Mouse (Mus musculus): ENCODE measurements around the gene Anapc15-ps. TPM values are rescaled to one million over a fixed set of nuclear protein-coding genes. Genes with fewer than 3 reads are reported as not detected.

The Anapc15-ps gene
- total RNA-seq, 2 experiments from 2014 or later, result not detected

DNA sequence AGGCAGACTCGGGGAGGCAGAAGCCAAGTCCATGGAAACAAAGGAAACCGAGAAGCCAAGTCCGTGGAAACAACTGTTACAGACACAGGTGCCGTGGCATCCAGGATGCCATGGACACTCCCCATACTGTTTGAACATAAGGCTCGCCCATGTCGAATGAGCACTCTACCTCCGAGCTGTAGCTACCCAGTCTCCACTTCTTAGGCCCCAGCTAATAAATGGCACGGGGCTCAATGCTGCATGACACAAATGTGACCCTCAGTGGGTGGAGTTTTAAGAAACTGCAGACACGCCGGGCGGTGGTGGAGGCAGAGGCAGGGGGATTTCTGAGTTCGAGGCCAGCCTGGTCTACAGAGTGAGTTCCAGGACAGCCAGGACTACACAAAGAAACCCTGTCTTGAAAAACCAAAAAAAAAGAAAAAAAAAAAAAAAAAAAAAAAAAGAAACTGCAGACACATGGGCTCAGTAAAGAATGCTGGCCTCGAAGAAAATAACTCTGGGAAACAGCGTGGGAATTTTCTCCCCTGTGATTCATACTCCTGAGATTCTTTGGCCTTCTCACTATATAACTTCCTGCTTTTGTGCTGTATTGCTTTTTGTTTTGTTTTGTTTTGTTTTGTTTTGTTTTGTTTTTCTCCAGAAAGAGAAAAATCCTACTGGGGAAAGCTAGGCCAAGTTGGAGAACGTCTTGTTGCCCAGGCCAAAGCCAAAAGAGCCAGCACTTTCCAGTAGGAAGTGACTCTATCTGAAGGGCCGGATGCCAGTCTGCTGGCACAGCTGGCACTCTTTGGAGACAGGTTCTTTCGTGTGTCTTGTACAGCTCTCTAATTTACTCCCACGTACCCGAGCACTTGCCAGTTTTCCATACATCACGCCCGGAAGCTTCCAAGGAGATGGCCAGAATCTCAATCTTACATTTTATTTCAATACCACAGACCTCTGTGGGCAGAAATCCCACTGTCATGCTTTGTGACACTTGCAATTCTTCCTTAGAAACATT is 2.2 kb downstream of the Anapc15-ps start:
- no peak for DNase-seq (ENCODE audit: extremely low spot score in 1 of 2, low spot score in 1 of 2)

GRCm38 (mm10) chr10:95669872-95670271 is 3.4 kb downstream of the Anapc15-ps start:
- DNase-seq (ENCODE audit: extremely low spot score in 1 of 2, low spot score in 1 of 2), result no peak

DNA sequence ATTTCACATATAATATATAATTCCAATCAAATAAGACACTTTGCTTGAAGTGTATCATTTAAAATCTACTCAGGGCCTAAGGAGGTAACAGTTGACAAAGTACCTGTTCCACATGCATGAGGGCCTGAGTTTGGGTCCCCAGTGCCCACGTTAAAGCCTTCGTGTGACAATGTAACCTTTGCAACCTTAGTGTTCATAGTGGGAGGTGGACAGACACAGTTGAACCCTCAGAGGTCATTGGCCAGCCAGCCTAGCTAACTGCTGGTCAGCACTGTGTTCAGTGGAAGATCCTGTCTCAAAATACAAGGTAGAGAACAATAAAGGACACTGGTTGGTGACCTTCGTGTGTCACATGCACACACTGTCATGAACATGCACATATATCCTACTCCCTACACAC is 4.2 kb downstream of the Anapc15-ps start:
- no peak for DNase-seq (ENCODE audit: extremely low spot score in 1 of 2, low spot score in 1 of 2)

DNA sequence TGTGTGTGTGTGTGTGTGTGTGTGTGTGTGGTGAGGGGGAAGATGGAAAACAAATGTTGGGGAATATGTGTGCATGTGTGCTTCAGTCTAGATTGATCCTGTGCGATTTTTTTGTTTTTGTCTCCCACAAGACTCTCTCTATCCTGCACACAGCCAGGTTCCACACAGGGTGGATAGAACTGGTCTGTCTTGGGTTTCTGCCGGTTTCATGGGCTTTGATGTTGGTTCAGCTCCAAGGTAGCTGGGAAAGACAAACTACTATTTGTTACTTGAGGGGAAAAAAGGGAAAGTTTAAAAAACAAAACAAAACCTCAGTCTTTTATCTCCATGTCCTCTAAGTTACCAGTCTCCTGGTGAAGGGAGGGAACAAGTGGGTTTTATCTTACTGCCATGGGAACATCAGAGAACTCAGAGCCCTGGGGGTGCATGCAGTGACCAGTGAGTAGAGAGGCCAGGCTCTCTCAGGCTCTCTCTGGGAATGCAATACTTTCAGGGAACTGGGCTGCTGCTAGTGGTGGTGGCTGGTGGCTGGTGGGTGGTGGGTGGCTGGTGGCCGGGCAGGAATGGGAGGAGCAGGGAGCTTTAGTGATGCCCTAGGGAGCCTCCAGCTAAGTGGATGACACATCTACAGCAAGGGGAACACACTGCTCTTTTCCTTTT is 5.8 kb downstream of the Anapc15-ps start:
- no peak for DNase-seq (ENCODE audit: extremely low spot score in 1 of 2, low spot score in 1 of 2)

- no peak for DNase-seq (ENCODE audit: extremely low spot score in 1 of 2, low spot score in 1 of 2)
Observed at GRCm38 (mm10) chr10:95666791-95667190, 6.5 kb downstream of the Anapc15-ps start.

- DNase-seq (ENCODE audit: extremely low spot score in 1 of 2, low spot score in 1 of 2), result no peak
Observed at GRCm38 (mm10) chr10:95665426-95665990, 7.7 kb downstream of the Anapc15-ps start.

GRCm38 (mm10) chr10:95664613-95665012 is 8.6 kb downstream of the Anapc15-ps start:
- no peak for DNase-seq (ENCODE audit: extremely low spot score in 1 of 2, low spot score in 1 of 2)

- DNase-seq (ENCODE audit: extremely low spot score in 1 of 2, low spot score in 1 of 2), result no peak
Observed at GRCm38 (mm10) chr10:95660356-95660755, 12.9 kb downstream of the Anapc15-ps start.

GRCm38 (mm10) chr10:95659471-95660150 is 13.6 kb downstream of the Anapc15-ps start:
- no peak for DNase-seq (ENCODE audit: extremely low spot score in 1 of 2, low spot score in 1 of 2)

GRCm38 (mm10) chr10:95658836-95659343 is 14.4 kb downstream of the Anapc15-ps start:
- no peak for DNase-seq (ENCODE audit: extremely low spot score in 1 of 2, low spot score in 1 of 2)

DNA sequence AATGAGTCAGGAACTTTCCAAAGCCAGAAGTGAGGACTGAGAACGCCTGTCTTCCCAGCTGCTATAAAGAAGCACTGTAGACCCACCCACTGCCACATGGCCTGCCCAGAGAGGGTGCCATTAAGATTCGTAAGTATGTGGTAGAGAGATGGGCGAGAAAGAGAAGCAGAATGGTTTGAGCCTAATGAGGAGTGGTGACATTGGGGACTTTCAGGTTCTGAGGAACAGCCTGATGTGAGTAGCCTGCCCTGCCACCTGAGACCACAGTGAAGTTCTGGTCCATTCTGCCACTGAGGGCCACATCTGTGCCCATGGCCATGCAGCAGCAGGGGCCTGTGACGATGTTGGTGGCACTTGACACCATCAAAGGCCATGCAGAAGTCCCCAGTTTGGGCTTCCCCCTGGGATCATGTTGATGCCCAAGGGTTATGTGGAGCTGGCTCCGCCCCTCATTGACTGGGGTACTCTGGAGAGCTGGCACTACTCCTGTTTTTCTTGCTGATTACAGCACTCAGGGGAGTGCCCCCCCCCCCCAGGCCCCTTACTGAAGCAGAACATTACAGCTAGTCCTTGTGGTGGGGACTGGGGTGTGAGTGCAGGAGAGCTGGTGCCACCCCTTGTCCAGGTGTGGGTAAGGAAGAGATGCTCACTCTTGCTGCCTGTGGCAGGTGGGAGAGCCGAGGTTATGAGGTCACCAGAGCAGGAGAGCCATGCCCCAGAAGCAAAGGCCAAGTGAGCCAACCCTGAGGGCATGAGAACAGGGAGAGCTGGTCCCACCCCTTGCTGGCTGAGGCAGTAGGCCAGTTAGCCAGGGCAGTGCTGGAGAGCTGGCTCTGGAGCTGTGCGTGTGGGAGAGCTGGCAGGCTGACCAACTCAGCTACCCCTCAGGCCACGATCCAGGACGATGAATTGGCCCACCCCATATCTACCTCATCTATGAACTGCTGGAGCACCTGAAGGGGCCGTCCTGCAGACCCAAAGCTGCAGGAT is 16.7 kb downstream of the Anapc15-ps start:
- DNase-seq (ENCODE audit: extremely low spot score in 1 of 2, low spot score in 1 of 2), result no peak

GRCm38 (mm10) chr10:95652131-95652530 is 21.1 kb downstream of the Anapc15-ps start:
- DNase-seq (ENCODE audit: extremely low spot score in 1 of 2, low spot score in 1 of 2), result no peak

GRCm38 (mm10) chr10:95648326-95648888 is 24.8 kb downstream of the Anapc15-ps start:
- no peak for DNase-seq (ENCODE audit: extremely low spot score in 1 of 2, low spot score in 1 of 2)

DNA sequence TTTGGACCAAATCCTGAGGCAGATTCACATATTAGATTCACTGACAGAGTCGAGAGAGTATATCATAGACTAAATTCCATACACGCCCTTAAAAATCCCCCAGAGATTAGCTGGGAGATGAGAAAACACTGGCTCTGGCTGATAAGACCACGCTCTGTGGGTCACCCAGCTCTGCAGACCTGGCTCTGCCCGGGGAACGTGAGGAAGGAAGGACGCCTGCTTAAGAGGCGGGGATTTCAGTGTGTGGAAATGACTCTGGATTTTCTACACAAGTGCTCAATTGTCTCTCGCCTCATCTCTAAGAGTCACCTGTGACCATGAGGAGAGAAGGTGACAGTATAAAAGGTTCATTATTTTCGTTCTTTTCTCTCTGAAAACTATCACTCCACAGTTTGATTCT is 26.1 kb downstream of the Anapc15-ps start:
- DNase-seq (ENCODE audit: extremely low spot score in 1 of 2, low spot score in 1 of 2), result no peak

GRCm38 (mm10) chr10:95646576-95646975 is 26.7 kb downstream of the Anapc15-ps start:
- no peak for DNase-seq (ENCODE audit: extremely low spot score in 1 of 2, low spot score in 1 of 2)

- DNase-seq (ENCODE audit: extremely low spot score in 1 of 2, low spot score in 1 of 2), result no peak
Observed at GRCm38 (mm10) chr10:95643696-95644360, 29.4 kb downstream of the Anapc15-ps start.

DNA sequence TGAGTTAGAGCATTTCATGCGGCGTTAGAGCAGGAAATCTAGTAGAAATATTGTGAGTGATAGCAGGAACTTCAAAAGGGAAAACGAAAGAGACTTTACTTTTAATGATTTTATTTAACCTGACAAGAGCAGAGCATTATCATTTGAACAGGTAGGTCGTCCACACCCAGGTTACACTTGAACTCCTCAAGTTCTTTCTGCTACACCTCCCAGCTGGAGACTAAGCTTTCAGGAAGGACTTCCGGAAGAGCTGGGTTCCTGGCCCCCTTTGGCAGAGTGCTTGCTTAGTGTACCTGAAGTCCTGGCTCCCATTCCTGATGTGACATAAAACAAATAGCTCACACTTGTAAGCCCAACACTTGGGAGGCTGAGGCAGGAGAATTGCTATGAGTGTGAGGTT is 30.2 kb downstream of the Anapc15-ps start:
- DNase-seq (ENCODE audit: extremely low spot score in 1 of 2, low spot score in 1 of 2), result no peak

DNA sequence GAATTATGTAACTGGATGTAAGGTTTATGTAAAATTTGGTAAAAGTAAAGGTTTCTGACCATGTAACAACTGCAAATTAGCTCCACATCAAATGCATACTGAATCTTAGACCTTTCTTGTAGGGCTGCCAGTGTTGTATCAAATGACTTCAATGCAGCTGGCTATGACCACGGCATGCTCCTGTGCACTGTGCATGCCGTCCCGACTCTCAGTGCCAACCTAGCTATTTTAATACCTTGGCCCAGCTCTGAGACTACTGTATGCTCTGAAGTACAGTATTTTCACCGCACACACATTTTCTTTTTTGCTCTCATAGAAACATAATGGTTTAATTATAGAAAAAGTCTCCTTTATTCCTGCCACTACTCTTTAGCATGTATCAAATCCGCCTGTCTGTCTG is 31.9 kb downstream of the Anapc15-ps start:
- no peak for DNase-seq (ENCODE audit: extremely low spot score in 1 of 2, low spot score in 1 of 2)
